Mouse (Mus musculus) small intestine, adult 2 months (tissue): ENCODE measurements at regions not wholly inside any gene's neighbourhood (a gene's known extent, or its start where the extent isn't known, plus 50 kb on each side); places are given as distances from the start of the nearest gene placed in this dataset.

ENCODE experiments used
- CTCF ChIP-seq: fragments of 200-500 bp; IDR thresholded peaks from 2 replicates; pipeline ENCODE4 v1.5.1; 2012; ENCODE audit warnings: low read depth, mild to moderate bottlenecking, control low read depth, inconsistent platforms, low read length, moderate library complexity, mixed read lengths; ENCODE audit not compliant: insufficient replicate concordance, insufficient read length; ENCODE audit errors: extremely low read depth
- POLR2A ChIP-seq: fragments of 200-500 bp; IDR thresholded peaks from 2 replicates; pipeline ENCODE4 v1.6.1; 2012; ENCODE audit warnings: low read depth, mild to moderate bottlenecking, control low read depth, inconsistent platforms, low read length, moderate library complexity

GRCm38 (mm10) chr8:26887551-26887950 lies 89.6 kb upstream of the Zfp703 start:
- TF ChIP-seq CTCF (no peak), POLR2A (no peak)
